Mouse (Mus musculus) liver, adult 2 months (tissue): ENCODE results near the gene Add2.

Experiments
- CTCF ChIP-seq: fragments of 200-500 bp; IDR thresholded peaks from 2 replicates; pipeline ENCODE4 v1.5.1; 2011; ENCODE audit warnings: low read depth, low read length, control low read depth
- POLR2A ChIP-seq: fragments of 200-500 bp; IDR thresholded peaks from 2 replicates; pipeline ENCODE4 v1.6.1; 2011; ENCODE audit warnings: low read length, control low read depth; ENCODE audit not compliant: insufficient read depth; ENCODE audit errors: extremely low read depth

DNA sequence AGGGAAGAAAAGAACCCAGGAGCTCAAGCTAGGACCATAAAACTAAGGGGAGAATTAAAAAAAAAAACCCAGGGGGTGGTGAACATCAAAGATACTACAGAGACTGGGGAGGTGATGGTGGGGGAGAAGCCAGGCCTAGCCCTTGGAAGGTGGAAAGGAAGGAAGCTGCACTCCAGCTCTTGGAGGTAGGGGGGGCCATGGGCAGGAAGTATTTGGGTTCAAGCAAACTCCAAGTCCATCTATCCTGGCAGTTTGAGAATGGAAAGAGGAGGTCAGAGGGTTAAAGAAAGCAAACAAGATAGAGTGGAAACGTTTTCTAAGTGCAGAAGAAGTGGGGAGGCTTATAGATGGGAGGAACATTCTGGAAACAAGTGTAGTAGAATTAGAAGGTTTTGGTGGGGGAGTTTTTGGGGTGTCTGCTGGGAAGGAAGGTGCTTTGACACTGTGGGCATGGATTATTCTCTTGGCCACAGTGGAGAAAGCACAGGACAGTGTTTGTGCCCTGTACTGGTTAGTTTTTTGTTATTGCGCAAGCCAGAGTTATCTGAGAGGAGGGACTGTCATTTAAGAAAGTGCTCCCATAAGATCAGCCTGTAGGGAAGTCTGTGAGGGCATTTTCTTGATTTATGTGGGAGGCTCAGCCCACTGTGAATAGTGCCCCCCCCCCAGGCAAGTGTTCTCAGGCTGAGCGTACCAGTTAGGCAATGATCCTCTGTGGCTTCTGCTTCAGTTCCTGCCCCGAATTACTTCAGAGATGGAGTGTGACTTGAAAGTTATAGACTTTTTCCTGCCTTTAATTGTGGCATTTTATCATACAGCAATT, 8.9 kb upstream of the Add2 start:
- no peak for TF ChIP-seq CTCF
- no peak for TF ChIP-seq POLR2A
